Mouse (Mus musculus) hindbrain, embryonic 13.5 days (tissue): ENCODE data around the gene Olfr1100. TPM values are rescaled to one million over a fixed set of nuclear protein-coding genes. Genes with fewer than 3 reads are reported as not detected.

ENCODE experiments used
- ATAC-seq: fragments of 200-750 bp; cut with Nextera tagmentation; 2 replicates; pipeline ENCODE4 v1.8.0; 2017; ENCODE audit warnings: moderate TSS enrichment; ENCODE audit not compliant: low FRiP score
- H3K27ac ChIP-seq: fragments of 300-500 bp; sonication (generic); 2 replicates; pipeline ENCODE4 v1.5.1; 2015; ENCODE audit warnings: inconsistent platforms, mild to moderate bottlenecking, moderate library complexity
- H3K27me3 ChIP-seq: fragments of 300-500 bp; sonication (generic); 2 replicates; pipeline ENCODE4 v1.6.1; 2015; ENCODE audit warnings: mild to moderate bottlenecking, inconsistent platforms
- H3K36me3 ChIP-seq: fragments of 300-500 bp; sonication (generic); 2 replicates; pipeline ENCODE4 v1.6.1; 2015; ENCODE audit warnings: mild to moderate bottlenecking, inconsistent platforms
- H3K4me1 ChIP-seq: fragments of 300-500 bp; sonication (generic); replicated peaks from 2 replicates; pipeline ENCODE4 v1.6.1; 2015; ENCODE audit warnings: inconsistent platforms
- H3K4me2 ChIP-seq: fragments of 300-500 bp; sonication (generic); 2 replicates; pipeline ENCODE4 v1.6.1; 2015; ENCODE audit warnings: inconsistent platforms, mild to moderate bottlenecking, moderate library complexity
- H3K4me3 ChIP-seq: fragments of 300-500 bp; sonication (generic); 2 replicates; pipeline ENCODE4 v1.5.1; 2015; ENCODE audit warnings: mild to moderate bottlenecking, inconsistent platforms
- H3K9ac ChIP-seq: fragments of 300-500 bp; sonication (generic); 2 replicates; pipeline ENCODE4 v1.6.1; 2015; ENCODE audit warnings: mild to moderate bottlenecking, inconsistent platforms
- H3K9me3 ChIP-seq: fragments of 300-500 bp; sonication (generic); 2 replicates; pipeline ENCODE4 v1.6.1; 2016; ENCODE audit warnings: inconsistent platforms
- WGBS: fragments of 180-500 bp; shearing (Covaris S2); methylation state at CpG from one replicate; pipeline ENCODE4 v1.1.7; 2015; 5-methylcytosine and 5-hydroxymethylcytosine counted together
- polyA plus RNA-seq: library from polyadenylated mRNA; unstranded; fragments of >200 nt; fragmentation: Nextera tagmentation; extraction: Ambion mirVana; gene quantifications from 2 replicates; pipeline ENCODE4 v1.2.1, GENCODE M21; 2015

Gene Olfr1100
- not detected in 2 replicates for polyA plus RNA-seq

- H3K9ac ChIP-seq = no peak within 1 kb of the TSS
- 85% methylated on average over 3 of the region's 3 CpGs for WGBS
- H3K4me1 ChIP-seq = no peaks in the 10 kb centered on the region
- no peaks in the 10 kb centered on the region for H3K27me3 ChIP-seq
- H3K4me3 ChIP-seq = no peak within 1 kb of the TSS
- ATAC-seq = no peak
- H3K9me3 ChIP-seq = no peaks in the 10 kb centered on the region
- no peaks in the 10 kb centered on the region for H3K36me3 ChIP-seq
- H3K27ac ChIP-seq = no peak within 1 kb of the TSS
- no peak within 1 kb of the TSS for H3K4me2 ChIP-seq
Observed at GRCm38 (mm10) chr2:86979854-86980253, at the start of gene Olfr1100. Gene Olfr1100 (minus strand): TSS chr2:86979954.

- no peak for ATAC-seq
- no peaks in the 10 kb centered on the region for H3K36me3 ChIP-seq
- WGBS = 87% methylated on average over 1 of the region's 1 CpGs
- H3K4me2 ChIP-seq = no peak within 1 kb of the TSS
- H3K9ac ChIP-seq = no peak within 1 kb of the TSS
- no peaks in the 10 kb centered on the region for H3K27me3 ChIP-seq
- no peak within 1 kb of the TSS for H3K27ac ChIP-seq
- no peaks in the 10 kb centered on the region for H3K4me1 ChIP-seq
- no peaks in the 10 kb centered on the region for H3K9me3 ChIP-seq
- no peak within 1 kb of the TSS for H3K4me3 ChIP-seq
Observed at GRCm38 (mm10) chr2:87026980-87027379, 47.2 kb upstream of the Olfr1100 start, which contains the start of gene Olfr1104. Gene Olfr1104 (minus strand): TSS chr2:87027080.

- Histone ChIP-seq H3K9me3 (no peaks in the 10 kb centered on the region), H3K4me1 (no peaks in the 10 kb centered on the region), H3K4me3 (no peak within 1 kb of the TSS), H3K9ac (no peak within 1 kb of the TSS), H3K4me2 (no peak within 1 kb of the TSS), H3K27ac (no peak within 1 kb of the TSS), H3K36me3 (no peaks in the 10 kb centered on the region), H3K27me3 (no peaks in the 10 kb centered on the region)
- ATAC-seq = no peak
Observed at GRCm38 (mm10) chr2:86998098-86998497, 18.3 kb upstream of the Olfr1100 start, which contains the start of gene Olfr1102. Gene Olfr1102 (plus strand): TSS chr2:86998398.

- H3K4me2 ChIP-seq = no peak within 1 kb of the TSS
- no peak for ATAC-seq
- H3K9me3 ChIP-seq = no peaks in the 10 kb centered on the region
- no peaks in the 10 kb centered on the region for H3K4me1 ChIP-seq
- WGBS = 87% methylated on average over 3 of the region's 3 CpGs
- H3K27ac ChIP-seq = no peak within 1 kb of the TSS
- H3K27me3 ChIP-seq = no peaks in the 10 kb centered on the region
- H3K36me3 ChIP-seq = no peaks in the 10 kb centered on the region
- H3K4me3 ChIP-seq = no peak within 1 kb of the TSS
- H3K9ac ChIP-seq = no peak within 1 kb of the TSS
Observed at GRCm38 (mm10) chr2:86991121-86991520, 11.4 kb upstream of the Olfr1100 start, which contains the start of gene Olfr1101. Gene Olfr1101 (minus strand): TSS chr2:86991221.

- Histone ChIP-seq H3K4me1 (no peaks in the 10 kb centered on the region), H3K9me3 (no peaks in the 10 kb centered on the region), H3K27me3 (no peaks in the 10 kb centered on the region), H3K36me3 (no peaks in the 10 kb centered on the region), H3K9ac (no peak within 1 kb of the TSS), H3K4me2 (no peak within 1 kb of the TSS), H3K4me3 (no peak within 1 kb of the TSS), H3K27ac (no peak within 1 kb of the TSS)
- no peak for ATAC-seq
- 96% methylated on average over 1 of the region's 1 CpGs for WGBS
Observed at GRCm38 (mm10) chr2:86960593-86960992, 19.2 kb downstream of the Olfr1100 start, which contains the start of gene Olfr1099. Gene Olfr1099 (minus strand): TSS chr2:86960693.

- H3K4me2 ChIP-seq = no peak overlapping the region
- no peaks in the 10 kb centered on the region for H3K4me1 ChIP-seq
- H3K27ac ChIP-seq = no peak overlapping the region
- H3K27me3 ChIP-seq = no peaks in the 10 kb centered on the region
- ATAC-seq = no peak
- no peak overlapping the region for H3K4me3 ChIP-seq
- no peaks in the 10 kb centered on the region for H3K9me3 ChIP-seq
- H3K36me3 ChIP-seq = no peaks in the 10 kb centered on the region
- H3K9ac ChIP-seq = no peak overlapping the region
Observed at GRCm38 (mm10) chr2:86926557-86926956, 53.2 kb downstream of the Olfr1100 start.

Other genes with a start within 250 kb of the Olfr1100 start
- gene Olfr1089, start 246.3 kb downstream of the Olfr1100 start, polyA plus RNA-seq = not detected in 2 replicates
- not detected in 2 replicates for gene Olfr1090, start 221.0 kb downstream of the Olfr1100 start, polyA plus RNA-seq
- not detected in 2 replicates for gene Olfr1093, start 197.5 kb downstream of the Olfr1100 start, polyA plus RNA-seq
- gene Olfr141, start 169.9 kb downstream of the Olfr1100 start, polyA plus RNA-seq = not detected in 2 replicates
- gene Olfr1094, start 155.3 kb downstream of the Olfr1100 start, polyA plus RNA-seq = not detected in 2 replicates
- not detected in 2 replicates for gene Olfr1095, start 128.3 kb downstream of the Olfr1100 start, polyA plus RNA-seq
- not detected in 2 replicates for gene Gm13723, start 105.2 kb downstream of the Olfr1100 start, polyA plus RNA-seq
- not detected in 2 replicates for gene Olfr1097, start 87.7 kb downstream of the Olfr1100 start, polyA plus RNA-seq
- not detected in 2 replicates for gene Olfr1098, start 55.4 kb downstream of the Olfr1100 start, polyA plus RNA-seq
- gene Olfr1099, start 19.3 kb downstream of the Olfr1100 start, polyA plus RNA-seq = not detected in 2 replicates
- gene Olfr1101, start 11.3 kb upstream of the Olfr1100 start, polyA plus RNA-seq = not detected in 2 replicates
- gene Olfr1102, start 18.4 kb upstream of the Olfr1100 start, polyA plus RNA-seq = not detected in 2 replicates
- not detected in 2 replicates for gene Olfr1104, start 47.1 kb upstream of the Olfr1100 start, polyA plus RNA-seq
- not detected in 2 replicates for gene Olfr1105, start 56.6 kb upstream of the Olfr1100 start, polyA plus RNA-seq
- not detected in 2 replicates for gene Olfr1106, start 72.3 kb upstream of the Olfr1100 start, polyA plus RNA-seq
- not detected in 2 replicates for gene Olfr1107, start 95.9 kb upstream of the Olfr1100 start, polyA plus RNA-seq
- not detected in 2 replicates for gene Olfr1109, start 116.1 kb upstream of the Olfr1100 start, polyA plus RNA-seq
- not detected in 2 replicates for gene Olfr259, start 134.6 kb upstream of the Olfr1100 start, polyA plus RNA-seq
- not detected in 2 replicates for gene Olfr1110, start 160.3 kb upstream of the Olfr1100 start, polyA plus RNA-seq
- not detected in 2 replicates for gene Olfr1111, start 172.7 kb upstream of the Olfr1100 start, polyA plus RNA-seq
- not detected in 2 replicates for gene Olfr1112, start 207.8 kb upstream of the Olfr1100 start, polyA plus RNA-seq
- not detected in 2 replicates for gene Olfr1113, start 229.0 kb upstream of the Olfr1100 start, polyA plus RNA-seq